Mouse (Mus musculus) gastrocnemius, postnatal 25 days (tissue): ENCODE data around the gene Nudcd2. TPM values are rescaled to one million over a fixed set of nuclear protein-coding genes. Genes with fewer than 3 reads are reported as not detected.
"Not testable (repeated sequence)": the region's sequence is repeated elsewhere in the genome, so short reads cannot be mapped to it uniquely, and the experiment has no call there.

ENCODE experiments used
- DNase-seq: peaks from one replicate; pipeline ENCODE4 v3.0.0; 2022
- long read RNA-seq, 2 experiments: library from polyadenylated mRNA; stranded (forward); transcript quantifications; one replicate each; pipeline ENCODE4 v2.0.0; 2021
- total RNA-seq, 2 experiments: library from RNA; stranded (reverse); gene quantifications; 1 replicate in 1 of 2; 2 replicates in 1 of 2; pipeline ENCODE4 v1.2.3; 2021

The Nudcd2 gene
- 10 to 100 TPM; 10.6 to 12.5 TPM for total RNA-seq
- long read RNA-seq, experiment 1, transcript Nudcd2-201 (4 exons, 1,577 nt): major isoform, 16 of 23 reads
- long read RNA-seq, experiment 1, partial matches to known transcripts: 0 of 23 reads
- long read RNA-seq, experiment 1, other reads (novel, unspliced or antisense): 6 of 23 reads
- long read RNA-seq, experiment 2, transcript Nudcd2-201 (4 exons, 1,577 nt): major isoform, 8 of 12 reads
- long read RNA-seq, experiment 2, partial matches to known transcripts: 0 of 12 reads
- long read RNA-seq, experiment 2, other reads (novel, unspliced or antisense): 3 of 12 reads

- DNase-seq: peak; percentile 91
These were observed at the start of gene Nudcd2, which contains the start of gene Hmmr for GRCm38 (mm10) chr11:40733339-40734174. Gene Nudcd2, plus strand, starts transcription at chr11:40733667. Gene Hmmr, minus strand, starts transcription at chr11:40733422.

- no peak for DNase-seq
These were observed 42.9 kb upstream of the Nudcd2 start for GRCm38 (mm10) chr11:40690444-40691127.

GRCm38 (mm10) chr11:40692101-40692509 is 41.4 kb upstream of the Nudcd2 start:
- no peak for DNase-seq

GRCm38 (mm10) chr11:40692511-40693365 is 40.7 kb upstream of the Nudcd2 start:
- peak; percentile 95 for DNase-seq

- DNase-seq: peak; percentile 65
These were observed 40.0 kb upstream of the Nudcd2 start for GRCm38 (mm10) chr11:40693366-40693951.

- DNase-seq: peak; percentile 66
These were observed 39.0 kb upstream of the Nudcd2 start for GRCm38 (mm10) chr11:40694311-40695087.

GRCm38 (mm10) chr11:40695103-40695502 is 38.4 kb upstream of the Nudcd2 start, which contains the start of gene Mat2b:
Gene Mat2b, minus strand, starts transcription at chr11:40695203.
- no peak for DNase-seq

GRCm38 (mm10) chr11:40709899-40710298 is 23.6 kb upstream of the Nudcd2 start:
- not testable (repeated sequence) for DNase-seq

GRCm38 (mm10) chr11:40713858-40714257 is 19.6 kb upstream of the Nudcd2 start:
- no peak for DNase-seq

- no peak for DNase-seq
These were observed 17.9 kb upstream of the Nudcd2 start for GRCm38 (mm10) chr11:40715524-40715923.

- DNase-seq: no peak
These were observed 15.1 kb upstream of the Nudcd2 start for GRCm38 (mm10) chr11:40718324-40718723.

- DNase-seq: no peak
These were observed 499 bp upstream of the Nudcd2 start for GRCm38 (mm10) chr11:40732997-40733338.

- no peak for DNase-seq
These were observed 835 bp downstream of the Nudcd2 start for GRCm38 (mm10) chr11:40734251-40734752.

GRCm38 (mm10) chr11:40737369-40737768 is 3.9 kb downstream of the Nudcd2 start:
- DNase-seq: no peak

GRCm38 (mm10) chr11:40741605-40742262 is 8.3 kb downstream of the Nudcd2 start:
- DNase-seq: no peak

- no peak for DNase-seq
These were observed 10.9 kb downstream of the Nudcd2 start for GRCm38 (mm10) chr11:40744348-40744747.

- no peak for DNase-seq
These were observed 12.9 kb downstream of the Nudcd2 start for GRCm38 (mm10) chr11:40746361-40746760.

GRCm38 (mm10) chr11:40747716-40748115 is 14.2 kb downstream of the Nudcd2 start:
- DNase-seq: no peak

- no peak for DNase-seq
These were observed 20.4 kb downstream of the Nudcd2 start for GRCm38 (mm10) chr11:40753836-40754235.

- DNase-seq: no peak
These were observed 21.2 kb downstream of the Nudcd2 start for GRCm38 (mm10) chr11:40754664-40755107.
